Mouse (Mus musculus) neutrophil, adult 5-6 weeks (primary cell): ENCODE data around the gene Fbxo33. TPM values are rescaled to one million over a fixed set of nuclear protein-coding genes. Genes with fewer than 3 reads are reported as not detected.
"Not testable (repeated sequence)": the region's sequence is repeated elsewhere in the genome, so short reads cannot be mapped to it uniquely, and the experiment has no call there.

Source experiments
- ATAC-seq: fragments of 151-379, 151-347 bp; 2 replicates; pipeline ENCODE4 v1.8.0; 2017; ENCODE audit warnings: mild to moderate bottlenecking, moderate TSS enrichment; ENCODE audit not compliant: insufficient number of reproducible peaks, poor library complexity, low FRiP score, severe bottlenecking; ENCODE audit errors: extremely low read depth
- total RNA-seq: library from RNA; stranded (forward); fragments of 200-1000 nt; gene quantifications from 2 replicates; pipeline ENCODE4 v1.2.3, GENCODE M21; 2017

Fbxo33 gene
- 46.0 and 65.1 TPM in 2 replicates for total RNA-seq

- peak; percentile 76 for ATAC-seq
Measured at GRCm38 (mm10) chr12:59219325-59220225, at the start of gene Fbxo33. Gene Fbxo33, minus strand, starts transcription at chr12:59219725.

GRCm38 (mm10) chr12:59265942-59266231, 46.4 kb upstream of the Fbxo33 start:
- ATAC-seq = no peak

GRCm38 (mm10) chr12:59265207-59265941, 45.8 kb upstream of the Fbxo33 start:
- ATAC-seq = no peak

- peak; percentile 60; the same call in 1 of the 2 replicates for ATAC-seq
Measured at GRCm38 (mm10) chr12:59262841-59263240, 43.3 kb upstream of the Fbxo33 start.

- no peak for ATAC-seq
Measured at GRCm38 (mm10) chr12:59260798-59261197, 41.3 kb upstream of the Fbxo33 start.

GRCm38 (mm10) chr12:59260362-59260761, 40.8 kb upstream of the Fbxo33 start:
- no peak for ATAC-seq

- ATAC-seq = no peak
Measured at GRCm38 (mm10) chr12:59259015-59259414, 39.5 kb upstream of the Fbxo33 start.

- ATAC-seq = no peak
Measured at GRCm38 (mm10) chr12:59250259-59250827, 30.8 kb upstream of the Fbxo33 start.

GRCm38 (mm10) chr12:59248969-59249368, 29.4 kb upstream of the Fbxo33 start:
- no peak for ATAC-seq

GRCm38 (mm10) chr12:59241031-59241430, 21.5 kb upstream of the Fbxo33 start:
- ATAC-seq = not testable (repeated sequence)

GRCm38 (mm10) chr12:59238434-59238833, 18.9 kb upstream of the Fbxo33 start:
- no peak for ATAC-seq

- no peak for ATAC-seq
Measured at GRCm38 (mm10) chr12:59228401-59228800, 8.9 kb upstream of the Fbxo33 start.

- no peak for ATAC-seq
Measured at GRCm38 (mm10) chr12:59218640-59219321, 744 bp downstream of the Fbxo33 start.

GRCm38 (mm10) chr12:59217331-59217730, 2.2 kb downstream of the Fbxo33 start:
- ATAC-seq = no peak

- ATAC-seq = no peak
Measured at GRCm38 (mm10) chr12:59216676-59217266, 2.8 kb downstream of the Fbxo33 start.

GRCm38 (mm10) chr12:59216176-59216575, 3.3 kb downstream of the Fbxo33 start:
- peak; percentile 23; the same call in 1 of the 2 replicates for ATAC-seq

GRCm38 (mm10) chr12:59207814-59208213, 11.7 kb downstream of the Fbxo33 start:
- ATAC-seq = no peak

GRCm38 (mm10) chr12:59207000-59207390, 12.5 kb downstream of the Fbxo33 start:
- peak; percentile 48 for ATAC-seq
